Mouse (Mus musculus) right cerebral cortex, postnatal 14 days (tissue): ENCODE data around the gene Tbc1d10a.

Source experiments
- DNase-seq: peaks from one replicate; pipeline ENCODE4 v3.0.0; 2022

Tbc1d10a gene

DNA sequence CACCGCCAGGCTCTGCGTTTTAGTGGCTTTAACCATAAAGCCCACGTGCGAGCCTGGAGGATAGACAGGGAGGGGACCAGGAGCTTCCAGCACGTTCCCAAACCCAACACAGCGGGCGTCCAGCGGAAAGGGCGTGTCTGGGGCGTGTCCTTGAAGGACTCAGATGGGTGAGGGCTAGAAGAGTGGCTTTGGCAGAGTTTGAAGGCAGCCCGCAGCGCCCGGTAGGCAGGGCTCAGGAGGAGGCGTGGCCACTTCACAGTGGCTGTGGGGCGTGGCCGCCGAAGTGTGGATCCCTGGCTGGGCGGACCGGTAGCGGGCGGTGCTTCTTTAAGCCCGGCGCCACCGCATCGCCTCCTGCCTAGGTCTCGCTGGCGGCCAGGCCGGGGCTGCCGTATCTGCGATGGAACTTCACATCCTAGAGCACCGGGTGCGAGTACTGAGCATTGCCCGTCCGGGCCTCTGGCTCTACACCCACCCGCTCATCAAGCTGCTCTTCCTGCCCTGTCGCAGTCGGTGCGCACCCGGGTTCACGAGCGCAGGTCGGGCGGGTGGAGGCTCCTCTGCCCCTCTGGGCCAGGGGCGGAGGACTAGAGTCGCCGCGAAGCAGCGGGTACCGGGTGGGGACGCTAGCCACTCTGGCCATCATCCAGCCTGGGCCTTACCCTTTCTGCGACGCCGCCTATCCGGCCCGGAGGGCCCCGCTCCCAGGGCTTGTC is 31.5 kb downstream of the Tbc1d10a start, which contains the start of gene Castor1:
Gene Castor1 (plus strand): TSS at position 312 of the 716 bp plus-strand sequence.
- DNase-seq = peak; percentile 60

GRCm38 (mm10) chr11:4218637-4219036 is 32.0 kb downstream of the Tbc1d10a start:
- no peak for DNase-seq

DNA sequence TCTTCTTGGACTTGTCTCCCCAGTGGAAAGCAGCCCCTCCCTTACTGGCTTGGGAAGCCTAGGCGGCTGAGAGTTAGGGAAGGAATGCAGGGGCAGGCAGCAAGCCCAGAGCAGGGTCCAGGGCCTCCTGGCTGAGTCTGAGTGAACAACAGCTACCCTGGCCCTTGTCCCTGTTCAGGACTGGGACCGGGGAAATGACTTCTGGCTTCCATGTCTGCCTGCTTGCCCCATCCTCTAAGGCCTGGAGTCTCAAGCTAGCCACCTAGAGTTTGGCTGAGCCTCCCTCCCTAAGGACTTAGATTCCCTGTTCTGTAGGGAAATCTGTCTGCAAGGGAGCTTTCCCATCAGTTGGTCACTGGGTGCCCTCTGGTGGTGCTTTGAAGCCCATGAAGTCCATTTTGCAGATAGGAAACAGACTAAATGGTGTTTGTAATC is 32.7 kb downstream of the Tbc1d10a start:
- DNase-seq = peak; percentile 71

- DNase-seq = no peak
Measured at GRCm38 (mm10) chr11:4219908-4220307, 33.3 kb downstream of the Tbc1d10a start.

DNA sequence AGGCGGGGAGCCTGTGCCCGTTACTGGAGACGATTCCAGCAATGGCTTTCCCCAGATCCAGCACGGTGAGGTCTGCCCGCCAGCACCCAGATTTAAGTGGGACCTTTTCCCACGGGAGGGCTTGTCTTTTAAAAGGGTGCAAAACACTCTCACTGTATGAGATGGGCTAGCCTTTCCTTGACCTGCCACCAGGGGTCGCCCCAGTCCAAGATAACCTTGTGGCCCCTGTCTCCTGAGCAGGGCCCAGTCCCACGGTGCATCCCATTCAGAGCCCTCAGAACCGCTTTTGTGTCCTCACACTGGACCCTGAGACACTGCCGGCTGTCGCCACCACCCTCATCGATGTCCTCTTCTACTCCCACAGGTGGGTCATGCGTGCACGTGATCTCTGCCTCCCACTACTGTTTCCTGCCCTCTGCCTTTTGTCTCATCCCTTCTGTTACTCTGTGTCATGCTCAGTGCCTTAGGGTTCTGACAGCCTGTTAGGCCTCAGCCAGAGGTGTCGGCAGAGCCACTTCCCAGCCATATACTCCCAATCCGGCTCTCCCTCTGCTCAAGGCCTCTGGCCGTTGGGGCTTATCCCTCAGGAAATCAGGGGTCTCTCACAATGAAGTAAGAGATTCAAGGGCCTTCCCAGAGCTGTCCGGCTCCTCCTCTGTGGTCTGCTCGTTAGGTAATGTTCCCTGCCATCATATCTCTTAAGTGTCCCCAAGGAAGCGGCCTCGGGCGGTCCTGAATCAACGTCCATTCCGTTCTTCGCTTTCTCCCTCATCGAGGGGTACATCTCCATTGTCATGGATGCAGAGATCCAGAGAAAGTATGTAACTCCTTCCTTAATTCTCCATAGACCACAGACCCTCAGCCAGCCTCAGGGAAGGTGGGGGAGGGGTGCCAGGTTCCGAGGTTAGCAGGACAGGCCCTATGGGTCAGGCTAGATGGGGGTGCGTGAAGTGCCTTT is 34.1 kb downstream of the Tbc1d10a start:
- DNase-seq = peak; percentile 75

- no peak for DNase-seq
Measured at GRCm38 (mm10) chr11:4222046-4222950, 35.7 kb downstream of the Tbc1d10a start.

- DNase-seq = no peak
Measured at GRCm38 (mm10) chr11:4223393-4224188, 37.0 kb downstream of the Tbc1d10a start.

- DNase-seq = no peak
Measured at GRCm38 (mm10) chr11:4224223-4224622, 37.6 kb downstream of the Tbc1d10a start.

- no peak for DNase-seq
Measured at GRCm38 (mm10) chr11:4226569-4227325, 40.2 kb downstream of the Tbc1d10a start.

DNA sequence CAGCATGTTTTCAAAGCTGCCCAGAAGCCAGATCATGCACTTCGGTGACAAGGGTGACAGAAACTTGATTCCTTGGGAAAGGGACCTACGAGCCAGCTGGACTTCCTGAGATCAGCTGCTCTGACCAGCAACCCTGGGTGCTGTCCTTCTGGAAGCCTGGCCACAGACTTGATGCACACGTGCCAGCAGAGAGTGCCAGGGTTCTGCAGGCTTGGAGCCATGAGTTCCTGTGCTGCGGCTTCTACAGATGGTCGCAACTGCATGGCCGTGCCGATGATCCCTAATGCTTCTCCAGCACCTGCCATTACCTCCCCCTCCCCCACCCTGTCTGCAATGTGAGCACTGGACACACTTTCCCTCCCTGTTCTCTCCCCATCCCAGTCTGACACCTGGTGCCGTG is 41.9 kb downstream of the Tbc1d10a start:
- no peak for DNase-seq

- DNase-seq = no peak
Measured at GRCm38 (mm10) chr11:4229841-4230240, 43.3 kb downstream of the Tbc1d10a start.

- no peak for DNase-seq
Measured at GRCm38 (mm10) chr11:4231435-4231834, 44.8 kb downstream of the Tbc1d10a start.

DNA sequence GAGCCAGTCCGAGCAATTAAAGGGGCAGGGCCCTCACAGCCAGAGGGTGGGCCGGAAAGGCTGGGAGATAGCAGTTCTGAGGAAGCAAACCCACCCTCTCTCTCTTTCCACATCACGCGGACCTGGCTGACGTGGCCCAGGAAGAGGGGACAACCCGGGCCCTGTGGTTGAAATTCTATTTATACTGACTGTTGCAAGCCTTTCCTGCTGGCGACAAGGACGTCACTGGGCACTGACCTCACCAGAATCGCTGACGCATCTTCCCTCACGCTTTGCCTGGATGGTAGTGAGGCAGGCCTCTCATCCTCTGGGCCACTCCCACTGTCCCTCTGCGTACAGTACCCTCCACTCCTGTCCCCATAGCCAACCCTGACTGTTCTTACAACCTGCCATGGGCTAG is 46.1 kb downstream of the Tbc1d10a start:
- no peak for DNase-seq

DNA sequence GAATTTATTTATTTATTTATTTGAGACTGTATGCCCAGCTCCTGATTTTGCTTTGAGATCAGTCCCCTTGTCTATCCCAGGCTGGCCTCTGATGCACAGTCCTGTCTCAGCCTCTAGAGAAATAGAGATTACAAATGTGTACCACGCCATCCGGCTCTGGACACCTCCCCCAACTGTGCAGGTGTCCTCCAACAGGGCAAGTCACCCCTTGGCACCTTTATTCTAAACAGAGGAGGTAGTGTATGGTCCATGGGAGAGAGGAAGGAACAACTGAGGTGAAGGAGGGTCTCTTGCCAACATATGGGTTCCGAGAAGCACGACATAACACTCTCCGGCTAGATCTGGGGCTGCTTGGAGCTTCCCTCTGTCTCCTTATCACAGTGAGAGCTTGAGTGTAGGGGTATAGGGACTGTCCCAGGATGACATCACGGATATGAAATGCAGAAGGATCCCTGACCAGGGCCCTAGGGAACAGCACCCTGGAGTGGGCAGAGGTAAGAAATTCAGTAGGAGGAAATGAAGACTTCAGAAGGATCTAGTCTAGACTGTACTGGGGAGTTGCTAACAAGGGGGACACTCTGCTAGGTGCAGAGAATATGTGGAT is 48.6 kb downstream of the Tbc1d10a start:
- no peak for DNase-seq

DNA sequence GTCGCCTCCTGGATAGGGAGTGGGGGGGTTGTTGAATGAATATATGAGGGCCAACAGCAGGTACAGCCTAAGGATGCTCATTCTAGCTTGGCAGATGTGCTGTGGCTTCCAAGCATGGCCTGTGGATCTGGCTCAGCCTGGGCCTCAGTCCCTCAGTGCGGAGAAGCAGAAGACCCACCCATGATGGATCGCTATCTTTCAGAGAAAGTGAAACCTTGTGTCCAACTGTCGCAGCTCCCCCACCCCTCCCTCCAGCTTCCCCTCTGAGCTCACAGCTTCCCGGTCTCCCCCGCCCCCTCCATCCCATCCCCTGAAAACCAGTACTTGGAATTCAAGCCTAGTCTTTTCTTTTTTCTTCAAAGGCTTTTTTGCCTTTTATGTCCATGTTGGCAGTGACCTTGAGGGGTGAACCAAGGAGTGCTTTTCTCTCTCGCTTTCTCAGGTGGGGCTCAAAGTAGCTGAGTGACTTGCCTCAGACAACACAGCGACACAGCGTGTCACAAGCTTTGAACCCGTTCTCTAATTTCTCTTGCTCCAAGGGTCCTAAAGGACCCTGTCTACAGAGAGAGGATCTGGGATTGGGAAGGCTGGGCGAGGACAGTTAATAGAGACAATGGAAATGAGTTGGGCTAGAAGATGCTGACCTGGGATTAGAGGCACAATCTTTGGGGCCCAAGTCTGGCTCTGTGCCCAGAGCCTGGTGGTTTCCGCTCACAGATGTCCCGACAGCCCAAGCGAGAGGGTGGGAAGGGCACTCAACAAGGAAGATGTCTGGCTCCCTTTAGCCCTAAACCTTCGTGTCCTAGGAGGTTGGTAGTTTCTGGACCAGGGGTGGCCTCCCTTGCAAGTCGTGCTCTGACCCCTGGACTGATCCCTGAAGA is 49.3 kb downstream of the Tbc1d10a start, which contains the start of gene Osm:
Gene Osm (plus strand): TSS at position 756 of the 881 bp plus-strand sequence.
- DNase-seq = peak; percentile 43

DNA sequence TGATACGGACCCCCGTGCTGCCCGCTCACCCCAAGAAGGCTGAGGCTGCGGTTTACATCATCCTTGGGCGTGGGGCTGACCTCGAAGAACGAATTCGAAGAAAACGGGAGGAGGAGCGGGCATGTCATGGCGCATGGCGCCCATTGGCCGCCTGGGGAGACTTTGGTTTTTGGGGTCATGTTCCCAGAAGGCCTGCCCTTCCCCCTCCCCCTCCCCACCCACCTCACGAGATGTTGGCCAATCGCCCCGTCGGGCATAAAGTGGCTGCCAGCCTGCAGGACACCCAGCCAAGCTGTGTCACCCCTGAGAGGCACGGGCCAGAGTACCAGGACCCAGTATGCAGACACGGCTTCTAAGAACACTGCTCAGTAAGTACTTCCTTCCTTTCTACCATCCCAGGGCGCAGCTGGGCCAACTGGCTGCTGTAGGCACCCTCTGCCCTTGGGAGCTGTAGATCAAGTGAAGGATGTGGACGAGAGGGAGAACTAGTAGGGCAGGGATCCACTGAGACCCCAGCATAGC is 50.0 kb downstream of the Tbc1d10a start:
- no peak for DNase-seq

GRCm38 (mm10) chr11:4237389-4237912 is 50.9 kb downstream of the Tbc1d10a start:
- no peak for DNase-seq

- DNase-seq = no peak
Measured at GRCm38 (mm10) chr11:4238167-4238566, 51.6 kb downstream of the Tbc1d10a start.

DNA sequence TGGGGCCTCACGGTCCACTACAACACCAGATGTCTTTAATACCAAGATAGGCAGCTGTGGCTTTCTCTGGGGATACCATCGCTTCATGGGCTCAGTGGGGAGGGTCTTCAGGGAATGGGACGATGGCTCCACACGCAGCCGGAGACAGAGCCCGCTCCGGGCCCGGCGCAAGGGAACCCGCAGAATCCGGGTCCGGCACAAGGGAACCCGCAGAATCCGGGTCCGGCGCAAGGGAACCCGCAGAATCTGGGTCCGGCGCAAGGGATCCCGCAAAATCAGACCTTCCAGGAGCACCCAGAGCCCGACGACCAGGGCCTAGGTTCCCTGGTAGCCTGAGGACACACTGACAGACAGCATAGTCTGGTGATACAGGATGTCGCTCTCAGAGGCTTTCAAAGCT is 53.1 kb downstream of the Tbc1d10a start:
- DNase-seq = no peak
